Mouse (Mus musculus): ENCODE measurements around the gene Il17rc.
A peak's percentile ranks its signal among the peaks of the same experiment; 100 is the strongest.

The Il17rc gene

DNA sequence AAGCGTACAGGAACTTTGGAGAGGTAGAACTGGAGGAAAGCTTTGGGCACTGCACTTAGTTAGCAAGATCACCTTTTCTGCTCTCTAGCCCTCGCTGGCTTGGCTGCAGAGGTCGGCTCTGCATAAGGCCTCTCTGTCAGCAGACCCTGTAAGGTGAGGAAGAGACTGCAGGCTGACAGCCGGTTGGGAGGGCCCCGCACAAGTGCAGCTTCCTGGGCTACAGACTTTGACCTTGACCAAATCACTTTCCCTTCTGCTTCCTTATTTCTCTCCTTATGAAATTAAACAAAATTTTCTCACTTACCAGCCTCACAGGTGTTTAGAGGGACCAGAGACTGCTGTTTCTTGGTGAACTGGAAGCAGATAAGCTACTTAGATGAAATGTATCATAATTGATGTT lies 16.2 kb upstream of the Il17rc start:
- DNase-seq (ENCODE audit: low read depth): no peak

DNA sequence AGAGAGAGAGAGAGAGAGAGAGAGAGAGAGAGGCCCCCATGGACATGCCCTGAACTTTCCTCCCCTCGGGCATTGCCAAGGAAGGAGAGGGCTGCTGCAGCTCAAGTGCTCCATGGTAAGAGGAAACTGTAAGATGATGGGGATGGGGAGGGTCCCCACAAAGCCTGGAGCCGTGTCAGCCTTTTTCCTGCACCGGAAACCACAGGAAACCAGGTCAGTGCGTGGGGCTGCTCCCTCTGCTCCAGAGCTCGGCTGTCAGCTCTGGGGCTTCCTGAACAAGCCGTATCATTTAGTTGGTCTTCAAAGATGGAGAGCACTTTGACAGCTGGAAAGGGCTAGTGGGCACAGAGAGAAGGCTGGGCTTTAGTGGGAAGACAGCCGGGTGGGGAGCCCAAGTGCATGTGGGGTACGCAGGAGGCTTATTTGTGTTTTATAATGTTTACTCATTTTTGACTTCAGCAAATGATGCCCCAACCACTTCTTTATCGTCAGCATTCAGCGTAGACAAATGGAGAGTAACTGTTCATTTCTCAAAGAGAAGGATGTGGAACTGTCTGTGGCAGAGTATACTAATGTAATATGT lies 13.2 kb upstream of the Il17rc start, which contains the start of gene Il17re:
Gene Il17re, plus strand, starts transcription at position 533 of the 583 bp plus-strand sequence.
- DNase-seq (ENCODE audit: low read depth): no peak

DNA sequence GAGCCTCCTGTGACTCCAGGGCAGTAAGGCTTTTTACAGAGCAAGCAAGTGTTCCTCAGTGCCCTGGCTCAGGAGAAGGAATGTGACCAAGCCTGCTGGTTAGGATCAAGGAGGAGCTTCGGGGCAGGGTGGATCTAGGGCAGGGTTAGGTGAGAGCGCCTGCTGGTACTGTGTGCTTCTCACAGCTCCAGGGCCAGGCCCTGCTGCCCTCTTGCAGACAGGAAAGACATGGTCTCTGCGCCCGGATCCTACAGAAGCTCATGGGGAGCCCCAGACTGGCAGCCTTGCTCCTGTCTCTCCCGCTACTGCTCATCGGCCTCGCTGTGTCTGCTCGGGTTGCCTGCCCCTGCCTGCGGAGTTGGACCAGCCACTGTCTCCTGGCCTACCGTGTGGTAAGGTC lies 12.6 kb upstream of the Il17rc start:
- no peak for DNase-seq (ENCODE audit: low read depth)

DNA sequence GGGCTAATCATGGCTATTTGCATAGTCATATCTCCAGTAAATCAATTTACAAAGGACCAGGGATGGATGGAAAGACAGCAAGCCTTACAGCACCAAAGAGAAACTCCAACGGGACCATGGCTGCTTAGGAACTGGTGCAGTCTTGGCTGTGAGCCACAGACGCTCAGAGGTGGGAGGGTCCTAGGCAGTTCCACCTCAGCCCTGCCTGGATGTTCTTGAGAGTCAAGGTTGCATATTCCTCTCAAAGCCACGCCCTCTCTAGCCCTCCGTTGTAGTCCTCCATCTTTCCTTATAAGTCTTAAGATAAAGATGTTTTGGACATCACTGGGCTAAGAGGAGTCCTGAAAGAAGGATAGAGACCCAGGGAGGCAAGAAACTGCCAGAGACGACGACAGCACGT lies 7.2 kb upstream of the Il17rc start:
- no peak for DNase-seq (ENCODE audit: low read depth)

DNA sequence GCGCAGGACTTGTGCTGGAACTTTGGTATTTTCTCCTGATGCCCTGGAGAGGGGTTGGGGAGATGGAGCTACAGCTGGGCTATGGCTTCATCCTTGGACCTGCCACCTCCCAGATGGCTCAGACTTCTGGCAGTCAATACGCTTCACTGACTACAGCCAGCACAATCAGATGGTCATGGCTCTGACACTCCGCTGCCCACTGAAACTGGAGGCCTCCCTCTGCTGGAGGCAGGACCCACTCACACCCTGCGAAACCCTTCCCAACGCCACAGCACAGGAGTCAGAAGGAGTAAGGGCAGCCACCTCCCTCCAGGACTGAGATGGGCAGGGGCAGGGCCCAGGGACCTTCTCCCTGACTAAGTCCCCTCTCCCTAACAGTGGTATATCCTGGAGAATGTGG lies 5.6 kb upstream of the Il17rc start:
- no peak for DNase-seq (ENCODE audit: low read depth)

DNA sequence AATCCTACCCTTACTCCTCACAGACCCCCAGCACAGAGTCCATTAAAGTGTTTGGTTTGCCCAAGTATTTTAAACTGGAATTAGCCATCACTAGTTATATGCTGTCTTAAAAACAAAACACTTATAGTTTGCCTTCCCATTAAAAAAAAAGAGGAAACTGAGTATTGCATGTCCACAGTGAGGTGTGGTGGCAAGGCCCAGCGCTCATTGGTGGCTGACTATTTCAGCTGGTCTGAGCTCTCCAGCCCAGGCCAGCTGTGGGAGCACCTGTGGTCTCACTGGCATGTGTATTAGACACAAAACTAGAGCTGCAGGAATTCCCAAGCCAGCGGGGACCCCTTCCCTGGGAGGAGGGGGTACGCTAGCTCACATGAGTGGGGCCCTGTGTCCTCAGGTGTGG lies 2.7 kb upstream of the Il17rc start:
- no peak for DNase-seq (ENCODE audit: low read depth)

DNA sequence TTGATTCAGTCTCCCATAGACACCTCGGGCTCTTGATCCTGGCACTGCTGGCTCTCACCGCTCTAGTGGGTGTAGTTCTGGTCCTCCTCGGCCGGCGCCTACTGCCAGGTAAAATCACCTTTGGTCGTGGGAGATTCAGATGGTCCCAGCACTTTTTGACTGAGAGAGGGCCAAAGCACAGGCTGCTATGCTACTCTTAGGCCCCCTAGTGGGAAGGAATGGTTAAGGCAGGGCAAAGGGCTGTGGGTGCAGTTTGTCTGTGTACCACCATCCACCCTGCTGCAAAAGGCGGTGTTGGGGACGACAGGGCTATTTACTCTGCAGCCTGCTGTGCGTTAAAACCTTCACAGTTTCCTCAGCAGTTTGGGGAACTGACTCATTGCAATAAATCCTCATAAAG lies 2.2 kb upstream of the Il17rc start:
- DNase-seq (ENCODE audit: low read depth): peak; percentile 70

DNA sequence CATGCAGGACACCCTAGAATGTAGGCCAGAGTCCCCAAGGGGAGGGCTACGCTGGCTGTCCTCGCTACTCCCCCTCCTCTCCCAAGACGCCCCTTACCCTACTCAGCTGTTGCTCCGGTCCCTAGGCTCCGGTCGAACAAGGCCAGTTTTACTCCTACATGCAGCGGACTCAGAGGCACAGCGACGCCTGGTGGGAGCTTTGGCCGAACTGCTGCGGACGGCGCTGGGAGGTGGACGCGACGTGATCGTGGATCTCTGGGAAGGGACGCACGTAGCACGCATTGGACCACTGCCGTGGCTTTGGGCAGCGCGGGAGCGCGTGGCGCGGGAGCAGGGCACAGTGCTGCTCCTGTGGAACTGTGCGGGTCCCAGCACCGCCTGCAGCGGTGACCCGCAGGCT lies 1.8 kb upstream of the Il17rc start:
- no peak for DNase-seq (ENCODE audit: low read depth)

DNA sequence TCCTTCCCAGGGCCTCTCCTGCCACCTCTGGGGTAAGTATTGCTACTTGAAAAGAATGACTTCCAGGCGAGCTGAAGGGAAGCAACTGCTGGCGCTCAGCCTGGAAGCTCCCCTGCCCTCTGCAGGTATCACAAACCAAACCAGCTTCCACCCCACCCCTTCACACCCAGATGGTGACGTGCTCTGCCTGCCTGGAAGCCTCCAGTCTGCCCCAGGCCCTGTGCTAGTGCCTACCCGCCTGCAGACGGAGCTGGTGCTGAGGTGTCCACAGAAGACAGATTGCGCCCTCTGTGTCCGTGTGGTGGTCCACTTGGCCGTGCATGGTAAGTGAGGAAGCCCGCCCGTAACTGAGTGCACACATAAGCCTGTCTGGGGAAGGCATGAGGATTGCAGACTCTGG lies 834 bp downstream of the Il17rc start:
- no peak for DNase-seq (ENCODE audit: low read depth)

DNA sequence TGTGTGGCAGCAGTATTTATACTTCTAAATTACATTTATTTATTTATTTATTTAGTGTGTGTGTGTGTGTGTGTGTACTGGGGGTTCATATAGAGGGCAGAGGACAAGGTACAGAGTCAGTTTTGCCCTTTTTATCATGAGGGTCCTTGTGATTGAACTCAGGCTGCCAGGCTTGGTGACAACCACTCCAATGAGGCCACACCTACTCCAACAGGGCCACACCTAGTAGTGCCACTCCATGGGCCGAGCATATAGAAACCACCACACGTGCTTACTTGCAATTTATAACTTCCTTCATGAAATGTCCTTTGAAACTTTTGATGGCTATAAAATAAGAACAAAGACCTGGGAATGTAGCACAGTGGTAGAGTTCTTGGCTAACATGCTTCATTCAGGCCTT lies 2.0 kb downstream of the Il17rc start:
- no peak for DNase-seq (ENCODE audit: low read depth)

DNA sequence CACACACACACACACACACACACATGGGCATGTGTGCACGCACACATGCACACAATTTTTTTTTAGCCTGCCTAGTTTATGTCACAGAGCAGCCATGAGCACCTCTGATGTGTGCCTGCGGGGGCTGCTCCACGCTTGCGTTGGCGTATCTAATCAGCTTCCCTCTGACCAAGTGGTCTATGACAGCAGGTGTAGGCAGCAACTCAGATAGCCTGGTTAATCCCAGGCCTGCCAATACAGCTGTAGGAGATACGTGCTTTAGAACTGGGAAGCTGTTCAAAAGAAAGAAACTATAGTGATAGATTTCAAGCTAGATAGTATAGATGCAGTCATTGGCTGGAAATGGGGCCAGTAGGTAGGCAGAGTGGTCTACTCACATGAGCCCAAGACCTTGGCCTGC lies 2.5 kb downstream of the Il17rc start:
- no peak for DNase-seq (ENCODE audit: low read depth)

DNA sequence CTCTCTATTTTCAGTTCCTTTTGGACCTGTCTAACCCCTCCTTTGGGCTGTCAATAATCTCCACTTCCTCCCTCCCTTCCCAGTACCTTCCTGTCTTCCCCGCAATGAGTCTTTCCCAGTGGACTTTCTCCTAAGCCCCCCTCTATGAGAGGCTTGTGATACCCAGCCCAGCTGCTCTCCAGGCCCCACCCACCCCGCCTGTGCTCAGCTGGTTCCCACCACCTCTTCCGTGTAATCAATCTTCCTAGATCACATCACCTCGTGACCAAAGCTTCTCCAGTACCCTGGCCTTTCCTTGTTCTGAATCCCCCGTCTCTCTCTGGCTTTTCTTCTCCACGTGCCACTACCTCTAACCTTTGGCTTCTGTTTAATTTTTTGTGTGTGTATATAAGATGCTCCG lies 6.1 kb downstream of the Il17rc start:
- no peak for DNase-seq (ENCODE audit: low read depth)

DNA sequence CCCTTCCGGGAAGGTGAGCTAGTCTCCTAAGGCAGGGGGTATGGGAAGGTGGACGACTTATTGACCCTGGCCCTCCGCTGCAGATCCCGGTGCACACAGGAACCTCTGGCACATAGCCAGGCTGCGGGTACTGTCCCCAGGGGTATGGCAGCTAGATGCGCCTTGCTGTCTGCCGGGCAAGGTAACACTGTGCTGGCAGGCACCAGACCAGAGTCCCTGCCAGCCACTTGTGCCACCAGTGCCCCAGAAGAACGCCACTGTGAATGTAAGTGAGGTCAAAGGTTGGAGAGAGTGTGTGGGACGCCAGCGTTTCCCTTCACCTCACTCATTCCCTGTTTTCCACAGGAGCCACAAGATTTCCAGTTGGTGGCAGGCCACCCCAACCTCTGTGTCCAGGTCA lies 7.7 kb downstream of the Il17rc start:
- no peak for DNase-seq (ENCODE audit: low read depth)

DNA sequence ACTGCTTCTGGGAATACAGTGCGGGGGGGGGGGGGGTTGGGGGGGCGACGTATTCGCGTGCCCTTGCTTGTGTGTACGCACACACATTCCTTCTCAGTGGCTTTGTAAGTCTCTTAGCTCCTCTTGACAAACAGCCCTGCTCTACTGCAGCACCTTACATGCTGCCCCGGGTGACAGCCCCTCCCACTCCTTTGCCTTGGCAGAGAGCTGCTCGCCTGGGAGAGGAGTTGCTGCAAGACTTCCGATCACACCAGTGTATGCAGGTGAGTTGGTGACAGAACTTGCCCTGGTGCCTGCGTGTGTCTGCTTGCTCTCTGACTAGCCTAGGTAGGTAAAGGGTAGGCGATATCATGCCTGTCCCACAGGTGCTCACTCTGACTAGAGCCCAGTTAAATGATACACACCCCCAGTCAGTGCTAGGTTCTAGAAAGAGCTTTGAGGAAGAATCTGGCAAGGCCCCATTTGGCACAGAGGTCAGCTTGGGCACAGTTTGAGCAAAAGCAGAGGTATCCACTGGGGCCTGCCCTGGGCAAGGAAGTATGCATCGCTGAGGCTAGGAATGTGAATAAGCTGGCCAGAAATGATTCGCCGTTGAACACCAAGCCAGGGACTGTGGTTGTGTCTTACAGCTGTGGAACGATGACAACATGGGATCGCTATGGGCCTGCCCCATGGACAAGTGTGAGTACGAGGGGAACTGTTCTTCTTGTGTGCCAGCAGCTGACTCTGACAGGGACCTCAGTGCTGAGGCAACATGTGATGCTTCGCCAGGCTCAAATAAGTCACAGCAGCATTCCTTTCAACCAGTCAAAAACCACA lies 9.5 kb downstream of the Il17rc start:
- DNase-seq (ENCODE audit: low read depth): no peak

DNA sequence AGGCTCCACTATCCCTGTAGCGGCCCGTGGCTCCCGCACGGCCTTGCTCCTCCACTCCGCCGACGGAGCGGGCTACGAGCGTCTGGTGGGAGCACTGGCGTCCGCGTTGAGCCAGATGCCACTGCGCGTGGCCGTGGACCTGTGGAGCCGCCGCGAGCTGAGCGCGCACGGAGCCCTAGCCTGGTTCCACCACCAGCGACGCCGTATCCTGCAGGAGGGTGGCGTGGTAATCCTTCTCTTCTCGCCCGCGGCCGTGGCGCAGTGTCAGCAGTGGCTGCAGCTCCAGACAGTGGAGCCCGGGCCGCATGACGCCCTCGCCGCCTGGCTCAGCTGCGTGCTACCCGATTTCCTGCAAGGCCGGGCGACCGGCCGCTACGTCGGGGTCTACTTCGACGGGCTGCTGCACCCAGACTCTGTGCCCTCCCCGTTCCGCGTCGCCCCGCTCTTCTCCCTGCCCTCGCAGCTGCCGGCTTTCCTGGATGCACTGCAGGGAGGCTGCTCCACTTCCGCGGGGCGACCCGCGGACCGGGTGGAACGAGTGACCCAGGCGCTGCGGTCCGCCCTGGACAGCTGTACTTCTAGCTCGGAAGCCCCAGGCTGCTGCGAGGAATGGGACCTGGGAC lies 11.4 kb downstream of the Il17rc start:
- DNase-seq (ENCODE audit: low read depth): no peak

DNA sequence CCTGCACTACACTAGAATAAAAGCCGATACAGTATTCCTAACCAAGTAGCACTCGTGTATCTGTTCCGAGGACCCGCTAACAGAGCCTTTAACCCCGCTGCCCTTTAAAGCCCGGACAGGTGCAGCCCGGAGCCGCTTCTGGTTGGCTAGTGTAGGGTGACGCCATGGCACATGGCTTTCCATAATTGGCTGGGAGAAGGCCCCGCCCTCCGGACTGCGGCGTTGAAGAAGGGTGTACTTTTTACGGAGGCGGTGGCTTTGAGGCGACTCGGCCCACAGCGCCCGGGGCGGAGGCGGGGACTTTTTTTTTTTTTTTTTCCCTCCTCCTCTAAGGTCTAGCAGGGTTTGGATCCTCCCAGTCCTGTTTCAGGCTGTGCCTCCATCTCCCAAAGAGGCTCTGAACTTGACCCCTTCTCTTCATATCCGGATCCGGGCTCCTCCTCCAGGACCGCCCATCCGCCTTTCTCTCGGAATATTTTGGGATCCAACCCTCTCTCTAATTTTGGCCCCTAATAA lies 11.9 kb downstream of the Il17rc start, which contains the start of gene Creld1:
Gene Creld1, plus strand, starts transcription at position 198 of the 516 bp plus-strand sequence.
- peak; percentile 96 for DNase-seq (ENCODE audit: low read depth)

DNA sequence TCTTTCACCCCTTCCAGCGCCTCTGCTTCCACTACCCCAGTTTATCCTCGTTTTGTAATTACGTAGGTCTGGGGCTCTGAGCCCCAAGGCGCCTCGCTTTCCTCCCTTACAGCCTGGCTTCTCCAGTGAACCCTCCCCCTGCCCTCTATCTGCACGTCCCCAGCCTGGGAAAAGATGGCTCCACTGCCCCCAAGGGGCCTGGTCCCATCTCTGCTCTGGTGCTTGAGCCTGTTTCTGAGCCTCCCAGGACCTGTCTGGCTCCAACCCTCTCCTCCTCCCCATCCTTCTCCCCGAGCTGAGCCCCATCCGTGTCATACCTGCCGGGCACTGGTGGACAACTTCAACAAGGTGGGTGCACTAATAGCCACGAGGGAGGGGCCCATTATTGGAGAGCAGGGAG lies 12.5 kb downstream of the Il17rc start:
- no peak for DNase-seq (ENCODE audit: low read depth)

DNA sequence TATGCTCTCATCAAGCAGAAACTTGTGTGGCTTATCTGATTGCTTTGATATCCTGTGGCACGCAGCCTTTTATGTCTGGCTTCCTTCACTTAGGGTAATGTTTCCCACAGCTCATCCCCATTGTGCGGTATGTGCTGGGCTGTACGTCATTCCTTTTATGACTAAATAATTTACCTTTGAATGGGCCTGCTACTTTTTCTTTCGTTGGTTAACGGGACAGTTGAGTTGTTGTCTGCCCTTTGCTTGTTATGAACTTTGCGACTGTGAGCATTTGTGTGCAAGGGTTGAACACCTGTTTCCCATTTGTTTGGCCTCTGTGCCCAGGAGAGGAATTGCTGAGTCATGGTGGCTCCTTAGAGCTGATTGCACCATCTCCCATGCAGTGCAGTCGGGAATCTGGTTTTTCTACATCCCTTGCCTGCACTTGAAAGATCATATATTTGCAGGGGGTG lies 15.9 kb downstream of the Il17rc start:
- no peak for DNase-seq (ENCODE audit: low read depth)

DNA sequence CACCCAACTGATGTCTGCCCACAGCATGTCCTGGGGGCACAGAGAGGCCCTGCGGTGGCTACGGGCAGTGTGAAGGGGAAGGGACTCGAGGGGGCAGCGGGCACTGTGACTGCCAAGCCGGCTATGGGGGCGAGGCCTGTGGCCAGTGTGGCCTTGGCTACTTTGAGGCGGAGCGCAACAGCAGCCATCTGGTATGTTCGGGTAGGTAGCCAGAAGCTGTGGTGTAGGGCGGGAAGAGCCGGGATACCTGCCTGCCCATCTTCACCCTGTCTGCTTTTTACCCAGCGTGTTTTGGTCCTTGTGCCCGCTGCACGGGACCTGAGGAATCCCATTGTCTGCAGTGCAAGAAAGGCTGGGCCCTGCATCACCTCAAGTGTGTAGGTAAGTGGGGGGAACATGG lies 18.2 kb downstream of the Il17rc start:
- no peak for DNase-seq (ENCODE audit: low read depth)

DNA sequence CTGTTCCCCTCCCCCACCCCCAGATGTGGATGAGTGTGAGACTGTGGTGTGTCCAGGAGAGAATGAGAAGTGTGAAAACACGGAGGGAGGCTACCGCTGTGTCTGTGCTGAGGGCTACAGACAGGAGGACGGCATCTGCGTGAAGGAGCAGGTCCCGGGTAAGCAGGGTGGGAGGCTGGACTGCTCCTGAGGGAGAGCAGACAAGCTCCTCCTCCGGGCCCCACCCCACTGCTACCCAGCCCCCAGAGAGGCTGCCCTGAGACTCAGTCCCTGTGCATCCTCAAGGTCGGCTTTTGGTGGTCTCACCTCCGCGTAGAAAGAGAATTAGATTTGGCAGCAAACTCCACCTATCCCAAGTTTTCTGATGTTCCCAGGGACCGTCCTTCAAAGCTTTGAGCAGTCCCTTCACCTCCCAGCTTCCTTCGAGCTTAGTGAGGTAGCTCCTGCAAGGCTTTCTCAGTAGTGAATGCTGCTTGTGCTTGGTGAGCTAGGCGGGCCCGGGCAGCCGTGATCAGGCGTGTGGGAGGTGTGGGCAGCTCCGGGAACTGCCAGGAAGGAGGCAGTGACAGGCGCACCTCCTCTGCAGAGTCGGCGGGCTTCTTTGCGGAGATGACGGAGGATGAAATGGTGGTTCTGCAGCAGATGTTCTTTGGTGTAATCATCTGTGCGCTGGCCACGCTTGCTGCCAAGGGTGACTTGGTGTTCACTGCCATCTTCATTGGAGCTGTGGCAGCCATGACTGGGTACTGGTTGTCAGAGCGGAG lies 21.1 kb downstream of the Il17rc start:
- DNase-seq (ENCODE audit: low read depth): no peak

DNA sequence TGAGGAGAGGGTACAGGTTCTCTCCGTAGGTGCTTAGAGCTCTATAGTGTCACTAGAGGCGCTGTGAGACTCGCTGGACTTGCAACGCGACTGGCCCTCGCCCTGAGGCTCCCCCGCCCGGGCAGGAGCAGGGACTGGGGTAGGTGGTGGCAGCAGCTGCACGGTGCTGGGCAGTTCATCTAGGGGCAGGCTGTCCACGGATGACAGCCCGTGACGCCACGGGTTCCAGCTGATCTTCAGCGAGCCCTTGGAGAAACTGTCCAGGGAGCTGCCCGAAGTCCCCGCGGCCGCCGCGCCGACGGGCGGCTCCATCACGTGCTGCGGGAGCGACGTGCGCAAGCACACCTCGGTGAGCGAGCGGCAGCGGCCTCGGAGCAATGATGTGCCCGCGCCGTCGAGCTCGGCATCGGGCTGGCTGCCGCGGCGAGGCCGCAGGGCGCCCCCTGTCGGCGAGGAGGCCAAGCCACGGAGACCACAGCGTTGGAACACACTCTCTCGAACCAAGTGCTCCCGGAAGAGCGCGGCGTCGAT lies 23.1 kb downstream of the Il17rc start:
- DNase-seq (ENCODE audit: low read depth): no peak

DNA sequence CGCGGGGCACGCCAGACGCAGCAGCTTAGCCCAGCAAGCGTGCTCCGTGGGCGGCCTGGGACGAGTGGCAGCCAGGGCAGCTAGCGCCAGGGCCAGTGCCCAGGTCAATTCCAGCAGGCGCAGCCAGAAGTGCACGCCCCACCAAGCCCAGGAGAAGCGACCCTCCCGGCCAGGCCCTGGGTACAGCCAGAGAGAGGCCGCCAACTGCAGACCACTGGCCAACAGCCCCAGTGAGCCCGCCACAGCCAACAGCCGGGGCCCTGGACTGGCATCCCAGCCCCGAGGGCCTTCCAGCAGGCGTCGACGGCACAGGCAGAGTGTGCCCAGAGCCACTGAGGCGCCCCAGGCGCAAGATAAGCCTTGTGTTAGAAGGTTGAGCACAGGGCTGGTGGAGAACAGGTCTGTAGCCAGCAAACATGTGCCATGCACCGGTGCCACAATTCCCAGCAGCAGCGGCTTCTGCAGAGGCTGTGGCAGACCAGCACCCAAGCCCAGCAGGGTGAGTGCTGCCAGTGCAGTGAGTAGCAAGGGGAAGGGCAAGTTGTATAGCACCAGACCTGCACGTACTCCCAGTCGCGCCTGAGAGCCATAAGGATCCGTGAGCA lies 23.9 kb downstream of the Il17rc start:
- no peak for DNase-seq (ENCODE audit: low read depth)
